Mouse (Mus musculus) forebrain, postnatal 0 days (tissue): ENCODE results near the gene Uck1. TPM values are rescaled to one million over a fixed set of nuclear protein-coding genes. Genes with fewer than 3 reads are reported as not detected.

Experiments used
- ATAC-seq: fragments of 200-750 bp; cut with Nextera tagmentation; 2 replicates; pipeline ENCODE4 v1.8.0; 2017; ENCODE audit warnings: mild to moderate bottlenecking, moderate library complexity
- DNase-seq: peaks from one replicate; pipeline ENCODE4 v3.0.0-alpha.2; 2015
- H3K27ac ChIP-seq: fragments of 300-500 bp; sonication (generic); 2 replicates; pipeline ENCODE4 v1.5.1; 2014; ENCODE audit warnings: low read depth, mild to moderate bottlenecking, antibody characterized with exemption, low read length, moderate library complexity, mixed read lengths
- H3K27me3 ChIP-seq: fragments of 300-500 bp; sonication (generic); 2 replicates; pipeline ENCODE4 v1.6.1; 2014; ENCODE audit warnings: mild to moderate bottlenecking, low read length, mixed read lengths; ENCODE audit not compliant: insufficient read depth
- H3K36me3 ChIP-seq: fragments of 300-500 bp; sonication (generic); 2 replicates; pipeline ENCODE4 v1.6.1; 2014; ENCODE audit warnings: mild to moderate bottlenecking, moderate library complexity; ENCODE audit not compliant: insufficient read depth
- H3K4me1 ChIP-seq: fragments of 300-500 bp; sonication (generic); 2 replicates; pipeline ENCODE4 v1.6.1; 2014; ENCODE audit warnings: antibody characterized with exemption; ENCODE audit not compliant: insufficient read depth
- H3K4me2 ChIP-seq: fragments of 300-500 bp; sonication (generic); 2 replicates; pipeline ENCODE4 v1.6.1; 2014; ENCODE audit warnings: low read depth, mild to moderate bottlenecking, moderate library complexity
- H3K4me3 ChIP-seq: fragments of 300-500 bp; sonication (generic); 2 replicates; pipeline ENCODE4 v1.5.1; 2014; ENCODE audit warnings: low read depth, low read length, mixed read lengths
- H3K9ac ChIP-seq: fragments of 300-500 bp; sonication (generic); 2 replicates; pipeline ENCODE4 v1.6.1; 2014; ENCODE audit warnings: mild to moderate bottlenecking
- H3K9me3 ChIP-seq: fragments of 300-500 bp; sonication (generic); 2 replicates; pipeline ENCODE4 v1.6.1; 2016; ENCODE audit warnings: low read length
- CTCF ChIP-seq: sonication (generic); IDR thresholded peaks from 2 replicates; pipeline ENCODE4 v1.5.1; 2016; ENCODE audit warnings: antibody characterized with exemption, control low read depth, low read depth
- WGBS: fragments of 180-500 bp; shearing (Covaris S2); extraction: QIAGEN DNeasy Blood & Tissue Kit; methylation state at CpG from one replicate; pipeline ENCODE4 v1.1.7; 2014; 5-methylcytosine and 5-hydroxymethylcytosine counted together
- polyA plus RNA-seq: library from polyadenylated mRNA; unstranded; fragments of >200 nt; fragmentation: Nextera tagmentation; extraction: Ambion mirVana; gene quantifications from 2 replicates; pipeline ENCODE4 v1.2.1, GENCODE M21; 2015
- total RNA-seq: library from RNA; depleted of rRNA; stranded (reverse); fragments of >200 nt; gene quantifications from 2 replicates; pipeline ENCODE4 v1.2.3, GENCODE M21; 2014

The Uck1 gene
- total and polyA plus RNA-seq, 2 experiments from 2014 or later = 105 to 134 TPM

DNA sequence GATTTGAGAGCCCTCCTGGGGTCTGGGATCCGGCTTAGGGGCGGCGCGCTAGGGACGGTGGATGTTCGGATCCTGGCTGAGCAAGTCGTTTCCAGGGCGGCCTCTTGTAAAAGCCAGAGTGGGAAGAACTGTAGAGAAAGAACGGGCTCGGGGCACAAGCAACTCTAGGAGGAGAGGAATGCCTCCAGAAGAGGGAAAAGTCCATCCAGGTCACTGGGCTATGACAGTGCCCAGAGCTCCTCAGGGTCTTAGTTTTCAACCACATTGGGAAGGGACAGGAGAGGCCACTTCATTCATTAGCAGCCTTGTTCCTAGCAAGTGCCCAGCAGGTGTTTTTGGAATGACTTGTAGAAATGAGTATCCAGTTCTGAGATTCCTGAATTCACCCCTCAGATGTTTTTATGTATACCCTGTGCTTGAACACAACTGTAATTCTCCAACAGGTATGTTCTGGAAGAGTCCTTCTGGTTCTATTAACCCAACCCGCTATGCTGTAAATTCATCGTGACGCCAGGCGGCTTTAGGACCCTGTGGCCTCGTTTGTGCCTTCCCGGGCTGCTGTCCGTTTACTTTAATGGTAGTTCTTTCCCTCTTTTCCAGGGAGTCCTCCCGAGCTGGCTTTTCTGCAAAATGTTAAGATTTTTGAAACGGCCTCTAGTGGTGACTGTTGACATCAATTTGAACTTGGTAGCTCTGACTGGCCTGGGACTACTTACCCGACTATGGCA is 23.0 kb downstream of the Uck1 start:
- no peaks in the 10 kb centered on the region for H3K9me3 ChIP-seq
- H3K4me3 ChIP-seq = peak overlapping the region; percentile 66

DNA sequence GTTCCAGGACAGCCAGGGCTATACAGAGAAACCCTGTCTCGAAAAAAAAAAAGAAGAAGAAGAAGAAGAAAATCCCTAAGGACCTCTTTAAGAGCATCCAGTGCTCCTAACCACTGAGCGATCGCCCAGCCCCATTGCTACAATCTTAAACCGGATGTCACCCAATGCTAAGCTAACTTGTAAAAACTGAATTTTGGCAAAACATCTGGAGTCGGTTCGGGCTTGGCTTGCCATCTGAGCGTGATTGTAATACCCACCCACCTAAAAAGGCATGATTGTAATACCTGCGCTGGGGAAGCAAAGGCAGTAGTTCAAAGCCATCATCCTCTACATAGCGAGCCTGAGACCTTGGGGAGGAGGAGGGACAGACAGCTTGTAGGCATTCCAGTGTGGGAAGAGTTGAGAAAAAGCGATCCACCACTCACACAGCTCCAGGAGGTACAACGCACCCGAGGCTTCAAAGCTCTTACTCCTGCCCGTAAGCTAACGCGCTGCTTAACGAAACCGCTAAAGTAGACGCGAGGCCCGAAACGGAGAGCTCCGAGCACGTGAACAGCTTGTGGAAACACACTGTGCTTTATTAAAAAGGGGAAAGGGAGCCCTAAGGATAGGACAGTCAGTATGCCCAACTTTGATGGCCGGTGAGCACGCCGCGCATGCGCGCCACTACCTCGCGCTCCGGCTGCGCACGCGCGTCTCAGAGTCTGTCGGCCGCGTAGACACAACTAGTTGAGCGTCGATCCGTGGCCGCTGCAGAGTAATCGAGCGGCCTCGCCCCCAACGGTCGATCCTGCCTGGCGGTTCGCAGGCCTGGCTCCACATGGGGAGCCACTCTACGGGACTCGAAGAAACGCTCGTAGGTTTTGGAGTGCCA is 23.8 kb downstream of the Uck1 start, which contains the start of gene Pomt1:
TSS of gene Pomt1 (plus strand) at position 705 of the 874 bp plus-strand sequence.
- H3K9me3 ChIP-seq = no peaks in the 10 kb centered on the region
- DNase-seq (peak; percentile 99), ATAC-seq (peak; percentile 94)
- H3K4me2 ChIP-seq = peak within 1 kb of the TSS; percentile 57
- H3K27me3 ChIP-seq = no peaks in the 10 kb centered on the region
- H3K4me3 ChIP-seq = peak within 1 kb of the TSS; percentile 66
- peaks cover 40% of the 10 kb centered on the region for H3K36me3 ChIP-seq
- H3K9ac ChIP-seq = peak within 1 kb of the TSS; percentile 68
- peak within 1 kb of the TSS; percentile 78 for H3K27ac ChIP-seq
- under 1% methylated on average over 54 of the region's 54 CpGs for WGBS
- TF ChIP-seq CTCF = peak; percentile 26; the same call in 1 of the 2 replicates
- H3K4me1 ChIP-seq = 0 out of 2 replicates have a peak, but pooled peaks cover 9% of the 10 kb centered on the region

More for the DNA sequence above, 23.0 kb downstream of the Uck1 start:
- peak; percentile 62 for DNase-seq
- Histone ChIP-seq H3K4me2 (peak overlapping the region; percentile 57), H3K36me3 (peaks cover 32% of the 10 kb centered on the region), H3K9ac (peak overlapping the region; percentile 68), H3K27ac (peak overlapping the region; percentile 78), H3K27me3 (no peaks in the 10 kb centered on the region), H3K4me1 (0 out of 2 replicates have a peak, but pooled peaks cover 9% of the 10 kb centered on the region)
- ATAC-seq = peak; percentile 56
- WGBS = under 1% methylated on average over 20 of the region's 20 CpGs
- TF ChIP-seq CTCF = peak; percentile 50

DNA sequence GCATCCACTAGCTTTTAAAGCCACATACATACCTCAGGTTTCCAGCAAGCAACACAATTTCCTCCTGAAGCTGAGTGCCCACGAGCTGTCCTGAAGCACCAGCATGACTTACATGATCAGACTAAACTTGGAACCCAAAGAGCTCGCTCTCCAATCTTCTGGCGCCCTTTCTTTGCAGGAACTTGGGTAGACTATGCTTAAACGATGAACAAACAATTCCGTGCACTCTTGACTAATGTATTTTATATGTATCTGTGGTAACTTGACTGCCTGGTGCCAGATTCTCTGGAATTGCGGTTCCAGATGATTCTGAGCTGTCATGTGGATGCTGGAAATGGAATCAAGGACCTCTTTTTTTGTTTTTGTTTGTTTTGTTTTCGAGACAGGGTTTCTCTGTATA is 24.5 kb downstream of the Uck1 start:
- no peak for TF ChIP-seq CTCF
- no peak for ATAC-seq
- Histone ChIP-seq H3K4me3 (peak overlapping the region; percentile 66; the same call in 1 of the 2 replicates), H3K9ac (peak overlapping the region; percentile 68), H3K4me2 (peak overlapping the region; percentile 57), H3K36me3 (peaks cover 47% of the 10 kb centered on the region), H3K27ac (no peak overlapping the region), H3K27me3 (no peaks in the 10 kb centered on the region), H3K9me3 (no peaks in the 10 kb centered on the region), H3K4me1 (0 out of 2 replicates have a peak, but pooled peaks cover 9% of the 10 kb centered on the region)
- peak; percentile 18 for DNase-seq
- 31% methylated on average over 7 of the region's 7 CpGs for WGBS

DNA sequence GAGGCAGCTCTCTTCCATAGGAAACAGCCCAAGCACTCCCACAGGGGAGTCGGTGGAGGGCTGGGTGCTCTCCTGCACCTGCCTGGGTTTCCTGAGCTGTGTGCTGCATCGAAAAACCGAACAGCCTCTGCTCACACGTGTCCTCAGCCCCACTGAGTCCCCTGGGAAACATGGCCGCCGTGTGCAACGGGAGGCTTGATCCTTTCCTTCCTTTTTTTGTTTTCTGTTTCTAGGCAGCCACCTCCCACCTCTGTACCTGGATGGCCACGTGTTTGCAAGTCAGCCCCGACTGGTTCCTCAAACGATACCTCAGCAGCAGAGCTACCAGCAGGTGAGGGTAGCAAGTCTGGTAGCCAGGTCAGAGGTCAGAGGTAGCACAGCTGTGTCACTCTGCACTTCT is 37.9 kb downstream of the Uck1 start:
- Histone ChIP-seq H3K9me3 (no peaks in the 10 kb centered on the region), H3K4me3 (no peak overlapping the region), H3K4me2 (no peak overlapping the region), H3K27me3 (no peaks in the 10 kb centered on the region), H3K27ac (no peak overlapping the region), H3K36me3 (peaks cover 99% of the 10 kb centered on the region), H3K4me1 (no peaks in the 10 kb centered on the region), H3K9ac (no peak overlapping the region)
- DNase-seq (no peak), ATAC-seq (no peak)
- TF ChIP-seq CTCF = no peak
- WGBS = 86% methylated on average over 10 of the region's 10 CpGs

DNA sequence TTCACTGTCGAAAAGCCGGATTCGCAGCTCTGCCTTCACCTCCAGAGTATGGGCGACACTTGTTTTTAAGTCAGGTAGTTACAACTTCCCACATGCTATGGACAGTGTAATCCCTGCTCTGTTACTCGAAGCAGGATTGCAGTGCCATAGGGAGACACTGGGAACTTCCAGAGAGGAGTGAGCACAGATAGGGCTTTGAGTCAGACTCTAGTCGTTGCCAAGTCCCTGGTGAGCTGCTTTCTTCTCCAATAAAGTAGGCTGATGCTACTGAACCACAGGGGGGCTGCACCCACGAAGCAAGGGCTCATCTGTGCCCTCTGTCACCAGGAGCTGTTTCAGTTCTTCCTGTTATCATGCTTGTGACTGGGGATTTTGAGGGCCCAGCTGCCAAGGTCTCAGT is 38.4 kb downstream of the Uck1 start:
- DNase-seq = no peak
- Histone ChIP-seq H3K9ac (no peak overlapping the region), H3K4me2 (no peak overlapping the region), H3K4me3 (no peak overlapping the region), H3K27me3 (no peaks in the 10 kb centered on the region), H3K27ac (no peak overlapping the region), H3K36me3 (peaks cover 99% of the 10 kb centered on the region), H3K9me3 (no peaks in the 10 kb centered on the region), H3K4me1 (no peaks in the 10 kb centered on the region)
- WGBS = 87% methylated on average over 7 of the region's 7 CpGs
- TF ChIP-seq CTCF = no peak
- ATAC-seq = no peak

DNA sequence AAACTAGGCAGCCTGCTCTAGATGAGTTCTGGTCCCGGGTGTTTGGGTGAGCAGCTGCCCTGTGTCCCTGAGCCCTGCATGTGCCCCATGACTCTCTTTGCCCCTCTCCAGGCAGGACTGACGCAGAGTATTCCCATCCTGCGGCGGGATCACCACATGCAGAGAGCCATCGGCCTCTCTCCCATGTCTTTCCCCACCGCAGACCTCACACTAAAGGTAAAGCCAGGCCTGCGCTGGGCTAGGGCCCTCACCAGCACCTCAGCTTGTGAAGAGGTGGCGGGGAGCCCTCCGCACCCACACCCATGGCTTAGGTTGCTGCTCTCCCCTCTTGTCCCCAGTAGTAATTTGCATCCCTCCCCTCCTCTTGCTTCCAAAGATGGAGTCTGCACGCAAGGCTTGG is 39.0 kb downstream of the Uck1 start:
- Histone ChIP-seq H3K4me2 (no peak overlapping the region), H3K27me3 (no peaks in the 10 kb centered on the region), H3K9ac (no peak overlapping the region), H3K9me3 (no peaks in the 10 kb centered on the region), H3K27ac (no peak overlapping the region), H3K36me3 (peaks cover 99% of the 10 kb centered on the region), H3K4me1 (no peaks in the 10 kb centered on the region), H3K4me3 (no peak overlapping the region)
- ATAC-seq (no peak), DNase-seq (no peak)
- WGBS = 95% methylated on average over 10 of the region's 10 CpGs
- no peak for TF ChIP-seq CTCF
